Mouse (Mus musculus) embryonic fibroblast, embryonic 13.5 days (primary cell): ENCODE results near the gene Gprc5c.

Source experiments
- CTCF ChIP-seq: IDR thresholded peaks from 2 replicates; pipeline ENCODE4 v1.5.1; 2011; ENCODE audit warnings: mild to moderate bottlenecking, control low read depth, low read length, moderate library complexity, borderline replicate concordance; ENCODE audit not compliant: insufficient read depth
- POLR2A ChIP-seq: IDR thresholded peaks from 2 replicates; pipeline ENCODE4 v1.6.1; 2011; ENCODE audit warnings: low read depth, mild to moderate bottlenecking, control low read depth, low read length, moderate library complexity

DNA sequence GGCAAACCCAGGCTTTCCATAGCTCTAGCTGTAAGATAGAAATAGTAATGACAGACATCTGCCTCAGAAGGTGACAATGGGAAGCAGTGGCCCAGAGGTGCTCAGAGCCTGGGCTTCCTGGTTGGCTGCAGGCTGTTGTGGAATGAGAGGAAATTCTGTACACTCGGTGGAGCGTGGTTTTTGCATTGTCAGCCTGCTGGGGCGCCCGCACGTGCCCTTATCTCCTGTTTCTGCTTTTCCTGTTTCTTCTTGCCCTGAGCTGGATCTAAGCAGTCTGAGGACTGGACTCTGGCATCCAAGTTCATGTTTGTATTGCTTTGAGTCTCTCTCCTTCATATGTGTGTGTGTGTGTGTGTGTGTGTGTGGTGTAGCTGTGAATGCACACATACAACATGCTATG lies 24.3 kb upstream of the Gprc5c start:
- TF ChIP-seq POLR2A: no peak
- TF ChIP-seq CTCF: no peak
